Mouse (Mus musculus): Measurements from ENCODE around the gene Lsmem1. TPM values are rescaled to one million over a fixed set of nuclear protein-coding genes. Genes with fewer than 3 reads are reported as not detected.

The Lsmem1 gene
- polyA plus RNA-seq (2017; shearing (Covaris generic)), result not detected

DNA sequence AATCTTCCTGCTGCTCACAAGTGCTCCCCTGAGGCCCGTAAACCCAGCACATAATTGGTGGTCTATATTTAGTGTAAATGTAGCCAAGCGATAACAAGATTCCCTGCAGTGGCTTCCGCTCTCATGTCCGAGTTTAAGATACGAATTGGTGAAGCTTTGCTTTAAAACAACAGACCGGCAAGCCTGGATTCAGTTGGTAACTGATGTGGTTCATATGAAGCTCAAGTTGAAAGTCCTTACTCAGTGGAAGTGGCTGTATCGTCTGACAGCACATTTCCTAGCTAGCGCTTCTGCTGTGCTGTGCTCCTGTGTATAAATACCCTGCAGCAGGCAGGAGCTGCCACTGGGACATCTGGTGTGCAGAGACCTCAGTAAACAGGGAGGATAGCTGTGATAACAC is at the start of gene Lsmem1:
Lsmem1 (minus strand) TSS at position 189 of the 400 bp plus-strand sequence.

DNA sequence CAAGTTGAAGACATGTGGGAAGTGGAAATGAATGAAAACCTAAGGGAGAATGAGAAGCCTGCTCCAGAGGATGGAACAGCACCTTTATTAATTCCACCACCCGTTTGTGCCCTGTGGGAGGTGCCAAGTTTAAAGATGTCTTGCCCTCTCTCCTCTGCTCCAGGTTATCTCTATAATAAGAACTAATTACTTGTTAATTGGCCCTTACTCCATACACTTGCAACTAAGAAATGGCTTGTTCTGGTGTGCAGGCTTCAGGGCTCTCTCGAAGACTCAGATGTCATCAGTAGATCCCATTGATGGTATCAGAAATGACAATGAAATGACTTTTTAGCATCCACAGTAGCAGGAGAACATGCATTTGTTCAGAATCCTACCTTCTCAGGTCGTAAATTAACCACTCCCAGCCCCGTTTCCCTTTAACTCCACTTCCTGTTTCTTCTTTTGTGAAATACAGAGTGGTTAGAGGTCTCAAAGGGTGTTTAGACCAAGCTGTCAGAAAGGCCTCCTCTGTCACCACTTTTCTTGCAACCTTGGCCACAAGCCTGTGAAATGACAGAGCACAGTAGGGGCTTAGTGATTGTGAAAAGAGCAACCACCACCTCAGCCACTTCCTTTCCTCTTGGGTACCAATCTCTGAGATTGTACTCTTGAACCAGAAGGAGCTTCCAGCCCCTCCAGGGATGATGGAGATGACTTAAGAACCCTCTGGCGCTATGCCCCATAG is 49.3 kb upstream of the Lsmem1 start, which contains the start of gene Ifrd1:
Ifrd1 (minus strand) TSS at position 51 of the 727 bp plus-strand sequence.

DNA sequence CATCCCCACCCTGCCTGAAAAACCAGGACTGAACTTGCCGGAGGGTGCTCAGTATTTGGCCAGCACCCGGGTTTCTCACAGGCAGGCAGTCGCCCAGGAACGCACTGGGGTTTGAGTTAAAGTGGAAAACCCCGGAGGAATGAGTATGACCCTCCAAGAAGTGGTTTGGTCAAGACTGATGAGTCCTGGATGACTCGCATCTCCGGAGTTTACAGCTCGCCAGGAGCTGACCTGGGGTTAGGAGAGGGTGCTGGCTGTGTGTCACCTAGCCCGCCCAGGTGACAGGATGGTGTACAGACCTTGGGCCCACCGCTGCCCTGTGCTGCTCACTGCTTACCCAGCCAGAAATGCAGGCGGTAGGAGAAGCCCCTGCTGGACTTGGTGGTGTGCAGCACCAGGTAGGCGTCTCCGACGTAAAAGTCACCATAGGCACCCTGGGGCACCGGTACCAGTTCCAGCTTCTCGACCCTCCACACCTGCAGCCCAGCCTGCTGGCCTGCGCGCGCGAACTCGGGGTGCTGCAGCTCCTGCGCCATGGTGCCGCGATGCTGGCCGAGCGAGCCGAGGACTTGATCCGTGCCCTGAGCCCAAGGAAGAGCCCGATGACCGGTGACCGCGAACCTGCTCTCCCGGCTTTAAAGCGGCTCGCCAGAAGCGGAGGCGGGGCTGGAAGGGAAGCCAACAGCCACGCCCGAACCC is 65.6 kb downstream of the Lsmem1 start, which contains the start of gene Scin:
Scin (minus strand) TSS at position 656 of the 699 bp plus-strand sequence.

Other genes starting within 250 kb of the Lsmem1 start
- gene Arl4a, start 161.5 kb downstream of the Lsmem1 start, polyA plus RNA-seq (2017; shearing (Covaris generic)), result 63.7 TPM
- 3.2 TPM for gene Scin, start 65.3 kb downstream of the Lsmem1 start, polyA plus RNA-seq (2017; shearing (Covaris generic))
- gene Ifrd1, start 49.0 kb upstream of the Lsmem1 start, polyA plus RNA-seq (2017; shearing (Covaris generic)), result 79.4 TPM
- 39.3 TPM for gene Zfp277, start 246.4 kb upstream of the Lsmem1 start, polyA plus RNA-seq (2017; shearing (Covaris generic))
- 1.2 TPM for gene Dock4, start 246.5 kb upstream of the Lsmem1 start, polyA plus RNA-seq (2017; shearing (Covaris generic))